Mouse (Mus musculus): ENCODE data around the gene Pigq.
A peak's percentile ranks its signal among the peaks of the same experiment; 100 is the strongest.

Gene Pigq

DNA sequence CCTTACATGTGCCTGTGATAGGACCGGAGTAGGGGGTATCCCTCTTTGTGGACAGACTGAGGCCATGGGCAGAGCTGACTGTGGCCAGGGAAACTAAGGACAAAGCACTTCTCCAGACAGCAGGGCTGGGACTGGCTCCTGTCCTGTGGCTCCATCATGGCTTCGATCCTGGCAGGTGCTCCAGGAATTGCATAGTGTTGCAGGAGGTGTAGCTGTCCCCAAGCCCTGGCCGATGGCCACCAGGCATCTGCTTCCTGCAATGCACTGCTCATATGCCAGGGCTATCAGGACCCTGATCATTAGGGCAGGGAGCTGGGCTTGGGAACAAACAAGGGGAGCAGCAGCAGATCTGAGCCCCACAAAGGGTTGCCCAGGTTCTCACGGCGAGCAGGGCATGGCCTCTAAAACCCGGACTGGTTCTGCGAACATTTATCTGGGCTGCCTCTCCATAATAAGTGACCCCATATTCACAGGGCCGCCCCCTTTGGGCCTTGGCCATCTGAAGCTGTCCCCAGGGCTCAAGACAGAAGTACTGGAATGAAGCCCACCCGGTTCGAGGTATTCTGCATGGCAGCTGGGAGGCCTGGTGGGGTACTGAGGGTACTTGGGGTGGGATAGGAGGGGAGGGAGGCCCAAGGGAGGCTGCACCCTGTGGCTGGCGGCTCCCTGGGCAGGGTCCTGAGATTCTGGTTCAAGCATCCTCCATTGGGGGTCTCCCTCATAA is 14.2 kb upstream of the Pigq start:
- DNase-seq (ENCODE audit: low read depth, low spot score) = no peak

- no peak for DNase-seq (ENCODE audit: low read depth, low spot score)
Observed at GRCm38 (mm10) chr17:25957586-25958051, 12.9 kb upstream of the Pigq start.

DNA sequence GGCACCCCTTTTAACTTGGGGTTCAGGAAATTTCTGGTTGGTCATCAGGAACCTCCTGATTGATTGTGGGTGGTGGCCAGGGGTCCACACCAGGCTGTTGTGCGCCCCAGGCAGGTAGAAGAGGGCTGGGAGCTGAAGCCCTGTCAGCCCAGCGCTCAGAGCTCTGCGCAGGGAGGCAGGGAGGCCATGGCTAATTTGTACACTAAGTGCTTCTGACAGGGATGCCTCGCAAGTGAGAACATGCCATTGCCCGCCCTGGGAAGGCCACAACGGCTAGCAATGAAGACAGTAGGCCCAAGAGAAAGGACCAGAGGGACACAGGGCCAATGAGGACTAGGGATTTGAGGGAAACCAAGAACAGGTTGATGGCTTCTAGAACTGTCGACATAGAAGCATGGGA is 11.9 kb upstream of the Pigq start:
- no peak for DNase-seq (ENCODE audit: low read depth, low spot score)

DNA sequence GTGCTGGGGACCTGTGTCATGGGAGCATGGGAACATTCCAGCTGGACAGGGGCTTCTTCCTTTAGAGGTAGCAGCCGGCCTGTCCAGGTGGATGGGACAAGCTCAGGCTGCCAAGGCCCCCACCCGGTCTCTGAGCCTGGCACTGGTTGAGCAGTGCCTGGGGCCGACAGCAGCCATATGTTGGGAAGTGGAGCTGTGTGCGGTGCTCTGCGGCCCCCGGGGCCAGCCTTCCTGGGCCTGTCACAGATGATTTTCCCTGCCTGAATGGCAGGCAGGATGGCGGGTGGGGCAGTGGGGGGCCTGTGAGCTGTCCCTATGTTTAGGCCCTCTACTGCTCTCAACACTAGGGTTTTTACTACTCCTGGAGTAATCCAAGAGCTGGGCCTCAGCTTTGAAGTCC is 11.5 kb upstream of the Pigq start:
- DNase-seq (ENCODE audit: low read depth, low spot score) = no peak

DNA sequence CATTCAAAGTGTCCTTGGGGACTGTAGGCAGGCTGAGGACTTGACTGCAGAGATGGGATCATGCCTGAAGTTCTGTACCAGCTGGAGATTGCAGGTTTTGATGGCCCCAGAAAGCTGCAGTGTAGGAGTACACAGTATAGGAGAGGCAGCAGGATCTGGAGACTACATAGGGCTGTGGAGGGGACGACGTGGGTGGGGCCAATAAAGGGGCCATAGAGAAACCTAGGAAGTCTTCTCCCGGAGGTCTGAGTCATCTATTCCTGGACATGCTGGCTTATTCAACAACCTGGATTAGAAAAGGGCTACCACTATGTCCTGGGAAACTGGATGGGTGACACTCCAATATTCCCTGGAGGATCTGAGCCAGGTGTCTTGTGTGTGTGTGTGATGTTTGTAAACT is 11.0 kb upstream of the Pigq start:
- no peak for DNase-seq (ENCODE audit: low read depth, low spot score)

DNA sequence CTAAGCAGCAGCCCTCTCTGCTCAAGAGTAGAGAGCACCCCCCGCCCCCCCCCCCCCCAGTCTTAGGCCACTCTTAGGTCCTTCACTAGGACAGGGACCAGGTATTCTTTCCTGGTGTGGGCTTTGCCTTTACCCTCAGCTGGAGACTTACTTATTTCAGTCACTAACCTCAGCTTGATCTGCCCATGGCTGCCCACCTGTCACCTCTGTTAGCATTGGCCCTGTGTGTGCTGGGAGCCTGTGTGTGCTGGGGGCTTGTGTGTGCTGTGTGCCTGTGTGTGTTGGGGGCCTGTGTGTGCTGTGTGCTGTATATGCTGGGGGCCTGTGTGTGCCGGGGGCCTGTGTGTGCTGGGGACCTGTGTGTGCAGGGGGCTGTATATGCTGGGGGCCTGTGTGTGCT is 9.9 kb upstream of the Pigq start:
- DNase-seq (ENCODE audit: low read depth, low spot score) = no peak

DNA sequence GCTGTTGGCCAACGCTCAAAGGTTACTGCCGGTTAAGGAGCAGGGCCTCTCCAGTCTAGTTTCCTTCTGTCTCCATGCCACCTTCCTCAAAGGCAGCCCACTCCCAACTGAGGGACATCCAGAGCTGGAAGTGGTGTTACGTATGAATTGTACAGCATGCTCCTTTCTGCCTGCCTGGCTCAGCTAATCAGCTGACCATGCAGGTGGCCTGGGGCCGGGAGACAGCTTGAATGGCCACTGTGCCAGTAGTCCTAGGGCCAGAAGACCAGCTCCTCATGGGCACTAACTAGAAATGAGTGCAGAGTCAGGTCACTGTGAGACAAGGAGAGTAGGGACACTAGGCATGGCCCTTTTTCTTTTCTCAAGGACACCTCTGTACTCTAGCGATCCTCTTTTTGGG is 8.4 kb upstream of the Pigq start:
- DNase-seq (ENCODE audit: low read depth, low spot score) = no peak

DNA sequence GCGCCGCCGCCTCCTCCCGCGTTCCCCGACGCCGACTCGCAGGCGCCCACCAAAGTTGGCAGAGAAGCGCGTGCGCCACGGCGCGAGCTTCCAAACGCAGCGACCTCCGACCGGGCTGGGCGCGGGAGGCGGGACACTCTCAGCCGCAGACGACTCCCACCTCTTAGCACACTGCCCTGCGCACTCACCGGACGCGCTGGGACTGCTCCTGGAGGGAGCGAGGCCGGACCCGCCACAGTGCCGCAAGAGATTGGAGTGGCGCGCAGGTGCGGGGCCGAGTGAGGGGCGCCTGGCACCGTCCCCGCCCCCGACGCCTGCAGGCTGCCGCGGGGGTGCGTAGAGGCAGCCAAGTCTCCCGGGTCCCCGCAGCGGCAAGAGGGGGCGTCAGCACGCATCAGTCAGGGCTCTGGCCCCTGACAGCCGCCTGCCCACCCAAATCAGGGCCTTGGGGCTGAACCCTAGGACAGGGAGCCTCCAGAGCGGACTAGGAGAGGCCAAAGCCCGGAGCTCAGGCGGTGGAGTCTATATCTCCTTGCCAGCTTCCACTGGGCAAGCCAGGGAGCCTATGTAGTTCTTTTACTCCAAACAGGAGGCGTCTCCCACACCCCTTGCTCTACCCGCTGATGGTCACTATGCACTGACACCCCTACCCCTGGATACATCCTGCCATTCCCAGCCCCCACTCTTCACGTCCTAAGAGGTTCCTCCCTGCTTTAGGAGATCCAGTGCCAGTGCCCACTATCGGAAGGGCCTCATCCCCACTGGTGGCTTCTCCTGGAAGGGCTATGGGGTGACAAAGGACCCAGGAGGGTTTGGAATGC is 7.3 kb upstream of the Pigq start, which contains the start of gene A930017K11Rik:
Gene A930017K11Rik (minus strand): TSS at position 763 of the 821 bp plus-strand sequence.
- DNase-seq (ENCODE audit: low read depth, low spot score) = no peak

GRCm38 (mm10) chr17:25951225-25951802 is 6.6 kb upstream of the Pigq start:
- no peak for DNase-seq (ENCODE audit: low read depth, low spot score)

GRCm38 (mm10) chr17:25950706-25951105 is 6.0 kb upstream of the Pigq start:
- no peak for DNase-seq (ENCODE audit: low read depth, low spot score)

GRCm38 (mm10) chr17:25949981-25950380 is 5.2 kb upstream of the Pigq start:
- DNase-seq (ENCODE audit: low read depth, low spot score) = no peak

GRCm38 (mm10) chr17:25948051-25948450 is 3.3 kb upstream of the Pigq start:
- no peak for DNase-seq (ENCODE audit: low read depth, low spot score)

DNA sequence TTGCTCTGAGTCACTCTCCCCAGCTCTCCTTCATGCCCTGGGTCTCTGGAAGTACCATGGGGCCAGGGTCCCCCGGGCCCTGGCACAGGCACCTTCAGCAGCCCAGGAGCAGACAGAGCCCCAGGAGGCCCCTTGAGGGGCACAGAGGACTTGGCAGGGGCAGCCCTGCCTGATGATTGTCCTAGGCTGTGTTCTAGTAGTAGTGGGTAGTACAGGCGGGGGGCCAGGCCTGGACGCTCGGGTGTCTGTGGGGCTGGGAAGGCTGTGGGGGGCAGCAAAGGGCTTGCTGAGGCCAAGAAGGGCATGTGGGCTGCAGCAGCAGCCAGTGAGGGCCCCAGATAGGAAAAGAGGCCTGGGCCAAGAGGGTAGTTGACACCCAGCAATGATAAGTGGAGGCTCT is 2.8 kb upstream of the Pigq start:
- DNase-seq (ENCODE audit: low read depth, low spot score) = no peak

DNA sequence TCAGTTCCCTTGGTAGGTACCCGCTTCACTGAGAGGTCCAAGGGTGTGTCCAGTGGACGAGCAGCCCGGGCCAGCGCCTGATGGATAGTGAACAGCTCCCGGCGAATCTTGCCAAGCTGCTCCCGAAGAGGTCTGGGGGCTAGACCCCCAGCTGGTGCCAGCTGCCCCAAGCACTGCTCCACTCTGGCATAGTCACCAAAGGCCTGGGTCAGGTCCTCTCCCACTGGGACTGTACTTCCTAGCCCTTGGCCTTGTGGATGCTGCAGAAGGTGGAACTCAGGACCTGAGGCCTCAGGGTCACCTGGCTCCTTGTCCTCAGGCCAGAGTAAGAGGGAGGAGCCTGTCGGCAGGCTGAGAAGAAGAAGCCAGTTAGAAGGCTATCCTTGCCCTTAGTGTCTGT is 2.2 kb upstream of the Pigq start:
- DNase-seq (ENCODE audit: low read depth, low spot score) = no peak

- DNase-seq (ENCODE audit: low read depth, low spot score) = no peak
Observed at GRCm38 (mm10) chr17:25946349-25946748, 1.6 kb upstream of the Pigq start.

- no peak for DNase-seq (ENCODE audit: low read depth, low spot score)
Observed at GRCm38 (mm10) chr17:25945517-25946155, 900 bp upstream of the Pigq start.

GRCm38 (mm10) chr17:25943769-25944168 is 967 bp downstream of the Pigq start:
- DNase-seq (ENCODE audit: low read depth, low spot score) = no peak

DNA sequence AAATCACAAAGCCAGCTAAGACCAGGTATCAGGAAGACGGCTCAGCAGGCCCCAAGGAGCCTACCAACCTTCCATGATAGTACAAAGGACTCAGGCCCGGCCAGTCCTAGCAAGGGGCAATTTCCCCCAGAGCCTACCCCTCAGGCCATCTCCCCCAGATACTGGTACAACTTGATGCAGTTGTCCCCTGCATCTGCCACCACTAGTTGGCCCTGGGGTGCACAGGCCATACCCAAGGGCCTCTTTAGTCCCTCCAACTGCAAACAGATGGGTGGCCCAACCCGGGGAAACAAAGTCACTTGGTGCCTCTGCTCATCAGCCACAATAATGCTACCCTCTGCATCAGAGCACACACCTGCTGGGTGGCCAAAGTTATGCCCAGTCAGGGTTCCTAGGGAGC is 1.5 kb downstream of the Pigq start:
- no peak for DNase-seq (ENCODE audit: low read depth, low spot score)

GRCm38 (mm10) chr17:25942597-25943151 is 2.1 kb downstream of the Pigq start:
- no peak for DNase-seq (ENCODE audit: low read depth, low spot score)

- peak; percentile 59 for DNase-seq (ENCODE audit: low read depth, low spot score)
Observed at GRCm38 (mm10) chr17:25941511-25942241, 3.1 kb downstream of the Pigq start.

DNA sequence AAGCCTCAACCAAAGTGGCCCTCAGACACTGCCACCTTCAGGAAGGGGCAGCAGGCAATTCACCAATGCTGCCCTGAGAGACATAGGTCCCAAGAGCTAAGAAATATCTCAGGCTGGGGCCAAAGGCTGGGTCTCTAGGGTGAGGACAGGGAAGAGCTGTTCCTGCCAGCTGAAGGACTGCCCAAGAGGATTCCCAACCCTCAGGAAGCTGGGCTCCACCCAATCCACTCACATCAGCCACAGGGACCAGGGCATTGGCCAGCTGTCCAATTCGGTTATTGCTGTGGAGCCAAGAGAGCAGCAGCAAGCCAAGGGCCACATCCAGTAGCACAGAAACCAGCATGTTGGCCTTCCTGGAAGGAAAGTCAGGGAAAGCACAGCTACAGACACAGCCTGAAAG is 10.2 kb downstream of the Pigq start:
- DNase-seq (ENCODE audit: low read depth, low spot score) = no peak

Data from embryo, embryonic 11.5 days (tissue).